Mouse (Mus musculus) mature B cell (primary cell): Measurements from ENCODE around the gene Cideb.
"Not testable (repeated sequence)": the region's sequence is repeated elsewhere in the genome, so short reads cannot be mapped to it uniquely, and the experiment has no call there.

Experiments used
- in situ Hi-C: fragments of 300-500 bp; cut with MboI; formaldehyde crosslinking; loops from 2 replicates; pipeline ENCODE4 v1.14.3; 2019

Gene Cideb

DNA sequence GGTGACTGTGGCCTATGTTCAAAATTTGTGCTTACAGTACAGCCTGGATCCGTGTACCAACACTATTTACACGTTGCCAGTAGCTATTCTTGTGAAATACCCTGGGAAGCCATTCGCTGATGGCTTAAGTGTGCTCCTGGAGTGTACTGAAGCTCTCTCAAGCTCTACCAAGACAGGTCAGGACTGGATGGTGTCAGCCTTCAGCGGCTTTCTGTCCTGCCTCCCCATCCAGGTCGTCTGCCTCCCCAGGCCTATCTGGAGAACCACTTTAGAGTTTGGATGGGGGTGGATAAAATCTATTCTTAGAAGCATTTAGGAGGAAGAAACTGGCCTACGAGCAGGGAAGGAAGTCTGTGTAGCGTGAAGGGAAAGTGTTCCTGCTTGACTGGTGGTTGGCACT, 4.9 kb upstream of the Cideb start:
- in situ Hi-C loops = no loop called here

DNA sequence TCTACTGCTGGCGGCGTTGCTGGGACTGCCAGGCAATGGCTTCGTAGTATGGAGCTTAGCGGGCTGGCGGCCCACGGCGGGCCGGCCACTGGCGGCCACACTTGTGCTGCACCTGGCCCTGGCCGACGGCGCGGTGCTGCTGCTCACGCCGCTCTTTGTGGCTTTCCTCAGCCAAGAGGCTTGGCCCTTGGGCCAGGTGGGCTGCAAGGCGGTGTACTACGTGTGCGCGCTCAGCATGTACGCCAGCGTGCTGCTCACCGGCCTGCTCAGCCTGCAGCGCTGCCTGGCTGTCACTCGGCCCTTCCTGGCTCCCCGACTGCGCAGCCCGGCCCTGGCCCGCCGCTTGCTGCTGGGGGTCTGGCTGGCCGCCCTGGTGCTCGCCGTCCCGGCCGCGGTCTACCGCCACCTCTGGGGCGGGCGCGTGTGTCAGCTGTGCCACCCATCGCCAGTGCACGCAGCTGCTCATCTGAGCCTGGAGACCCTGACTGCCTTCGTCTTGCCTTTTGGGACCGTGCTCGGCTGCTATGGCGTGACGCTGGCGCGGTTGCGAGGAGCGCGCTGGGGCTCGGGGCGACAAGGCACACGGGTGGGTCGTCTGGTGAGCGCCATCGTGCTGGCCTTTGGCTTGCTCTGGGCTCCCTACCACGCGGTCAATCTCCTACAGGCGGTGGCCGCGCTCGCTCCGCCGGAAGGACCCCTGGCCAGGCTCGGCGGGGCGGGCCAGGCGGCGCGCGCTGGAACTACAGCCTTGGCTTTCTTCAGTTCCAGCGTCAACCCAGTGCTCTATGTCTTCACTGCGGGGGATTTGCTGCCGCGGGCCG, 4.0 kb upstream of the Cideb start:
- in situ Hi-C loops = no loop called here

DNA sequence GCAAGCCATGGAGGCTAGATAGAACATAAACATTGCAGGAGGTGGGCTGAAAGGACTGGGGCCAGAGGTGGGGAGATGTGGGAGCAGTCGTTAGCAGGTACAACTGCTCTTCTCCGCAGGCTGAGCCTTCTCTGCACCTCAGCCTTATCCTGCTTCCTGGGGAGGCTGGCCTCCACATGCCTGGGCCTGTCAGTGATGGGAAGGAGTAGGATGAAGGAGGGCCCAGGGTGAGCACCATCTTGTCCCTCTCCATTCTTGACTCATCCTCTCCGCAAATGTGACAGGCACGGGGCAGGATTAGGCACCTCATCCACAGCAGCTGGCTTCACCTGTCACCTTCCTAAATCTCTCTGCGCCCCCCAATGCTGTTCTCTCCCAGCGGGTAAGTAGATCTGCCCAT, 2.9 kb upstream of the Cideb start, which contains the start of gene Ltb4r2:
Gene Ltb4r2, plus strand, starts transcription at position 266 of the 400 bp plus-strand sequence.
- in situ Hi-C loops = no loop called here

DNA sequence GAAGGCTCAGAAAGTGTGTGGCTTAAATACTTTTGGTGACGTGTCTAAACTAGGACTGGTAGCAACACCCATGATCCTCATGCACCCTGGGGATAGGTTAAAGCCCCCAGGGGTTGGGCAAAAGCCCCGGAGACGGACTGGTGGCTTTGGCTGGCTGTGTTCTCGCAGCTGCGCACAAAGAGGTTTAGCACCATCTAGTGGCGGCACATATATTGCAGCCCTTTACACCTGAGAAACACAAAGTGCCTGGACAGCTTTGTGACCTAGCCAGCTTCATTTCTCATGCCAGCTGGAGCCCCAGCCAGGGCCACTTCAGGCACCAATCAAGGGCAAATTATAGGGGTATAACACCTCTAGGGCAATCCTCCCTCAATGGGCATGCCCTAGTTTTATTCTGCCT, 1.9 kb upstream of the Cideb start:
- in situ Hi-C loops = not testable (repeated sequence)

DNA sequence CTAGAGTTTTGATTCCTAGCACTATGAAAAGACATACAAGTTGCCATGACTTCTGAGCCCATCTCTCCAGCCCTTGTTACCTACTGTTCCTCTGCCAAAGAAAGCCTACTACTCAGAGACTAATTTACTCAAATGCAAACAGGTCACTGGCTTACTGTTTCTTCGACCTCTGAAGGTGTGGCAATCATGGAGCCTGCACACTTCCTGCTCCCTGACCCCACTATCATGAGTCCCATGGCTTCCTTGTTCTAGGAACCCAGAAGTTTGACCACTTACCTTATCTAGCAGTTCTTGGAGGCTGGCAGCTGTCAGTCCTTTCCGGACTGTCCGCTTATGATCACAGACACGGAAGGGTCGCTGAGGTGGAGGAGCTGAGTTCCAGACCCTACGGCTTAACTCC, 692 bp downstream of the Cideb start:
- in situ Hi-C loops = no loop called here

DNA sequence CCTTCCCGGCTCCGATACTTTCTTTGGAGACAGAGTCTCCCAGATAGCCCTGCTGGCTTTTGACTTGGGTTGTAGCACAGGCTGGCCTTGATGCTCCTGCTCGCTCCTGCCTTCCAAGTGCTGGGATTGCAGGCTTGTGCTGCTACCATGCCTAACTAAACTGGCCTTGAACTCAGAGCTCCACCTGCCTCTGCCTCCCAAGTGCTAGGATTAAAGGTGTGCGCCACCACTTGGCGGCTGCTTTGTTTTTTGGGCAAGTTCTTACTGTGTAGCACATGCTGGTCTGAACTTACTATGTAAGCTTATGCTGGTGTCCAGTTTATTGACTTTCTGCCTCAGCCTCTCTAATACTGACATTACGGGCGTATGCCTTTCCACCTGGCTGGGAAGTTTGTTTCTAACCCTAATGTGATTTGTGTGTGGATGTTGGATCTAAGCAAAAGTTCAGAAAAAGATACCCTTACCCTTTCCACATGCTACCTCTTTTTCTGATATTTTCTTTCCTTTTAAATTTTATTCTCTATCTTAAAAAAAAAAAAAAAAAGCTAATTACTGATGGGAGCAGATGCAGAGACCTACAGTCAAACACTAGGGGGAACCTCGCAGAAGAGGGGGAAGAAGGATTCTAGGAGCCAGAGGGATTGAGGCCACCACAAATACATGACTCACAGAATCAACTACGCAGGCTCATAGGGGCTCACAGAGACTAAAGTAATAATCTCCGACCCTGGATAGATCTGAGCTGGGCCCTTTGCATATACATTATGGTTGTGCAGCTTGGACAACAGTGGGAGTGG, 11.0 kb downstream of the Cideb start:
- in situ Hi-C loops = no loop called here

DNA sequence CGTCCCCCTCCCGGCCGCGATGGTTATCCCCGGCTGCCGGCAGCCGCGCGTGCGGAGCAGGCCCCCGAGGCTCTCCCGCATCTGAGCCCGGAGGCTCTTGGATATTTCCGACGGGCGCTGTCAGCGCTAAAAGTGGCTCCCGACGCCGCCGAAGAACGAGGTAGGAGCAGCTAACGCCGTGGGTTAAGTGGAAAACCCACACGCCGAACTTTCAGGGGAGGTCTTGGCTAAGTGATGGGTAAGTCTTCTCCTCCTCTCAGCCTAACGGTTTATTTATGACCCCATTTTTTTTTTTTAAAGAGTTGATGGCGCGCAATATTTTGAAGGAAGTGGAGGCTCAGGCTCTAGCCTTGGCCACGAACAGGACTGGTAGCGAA, 12.4 kb downstream of the Cideb start:
- in situ Hi-C loops = no loop called here

DNA sequence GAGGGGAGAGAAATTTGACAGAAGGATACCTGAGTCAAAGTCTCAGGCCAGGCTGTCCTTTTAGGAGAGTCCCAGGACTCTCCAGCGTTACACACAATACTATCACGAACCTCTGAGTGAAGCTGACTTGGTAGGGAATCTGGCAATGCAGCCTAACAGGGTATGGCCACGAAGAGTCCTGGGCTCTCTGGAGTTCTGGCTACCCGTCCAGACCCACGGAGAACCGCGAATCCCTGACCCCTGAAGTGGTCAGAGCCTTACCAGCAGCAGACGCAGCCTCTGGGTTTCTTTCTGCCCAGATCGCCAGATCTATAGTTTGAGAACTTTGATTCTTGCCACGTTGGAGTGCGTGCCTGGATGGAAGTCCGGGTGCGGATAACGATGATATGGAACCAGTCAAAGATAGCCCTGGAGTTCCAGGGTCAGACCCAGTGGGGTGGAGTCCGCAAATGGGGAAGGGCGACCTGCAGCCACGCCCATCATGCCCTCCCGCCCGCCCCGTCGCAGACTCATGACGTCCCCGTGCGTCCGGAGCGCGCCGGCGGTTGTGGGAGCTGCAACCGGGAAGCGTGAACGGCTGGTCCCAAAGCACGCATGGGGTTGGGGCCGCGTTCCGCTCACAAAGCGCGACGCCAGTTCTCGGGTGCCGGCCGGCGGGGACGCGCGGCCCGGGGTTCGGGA, 12.9 kb downstream of the Cideb start, which contains the start of the genes Dhrs1 and Nop9:
Gene Dhrs1, minus strand, starts transcription at position 511 of the 681 bp plus-strand sequence.
Gene Nop9, plus strand, starts transcription at position 514 of the 681 bp plus-strand sequence.
- in situ Hi-C loops = no loop called here

DNA sequence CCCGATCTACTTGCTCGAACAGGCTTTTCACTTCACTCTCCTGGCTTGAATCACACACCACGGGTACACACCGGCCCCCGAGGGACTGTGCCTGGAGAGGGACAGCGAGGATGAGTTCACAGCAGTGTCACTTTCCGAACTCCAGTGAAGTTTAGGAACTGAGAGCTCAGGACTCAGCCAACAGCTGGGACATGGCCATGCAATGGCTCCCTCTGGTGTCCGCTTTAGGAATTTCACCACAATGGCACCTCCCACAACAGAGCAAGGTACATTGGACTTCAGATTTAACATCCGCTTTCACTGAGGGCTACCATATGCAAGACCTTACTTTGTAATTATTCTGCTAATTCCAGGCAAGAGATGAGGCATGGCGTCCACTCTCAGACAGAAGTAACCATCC, 14.5 kb downstream of the Cideb start:
- in situ Hi-C loops = loop anchor here (5.0 kb wide), 1 partner anchor 61 kb away; the partner anchor contains the start of gene Tinf2

DNA sequence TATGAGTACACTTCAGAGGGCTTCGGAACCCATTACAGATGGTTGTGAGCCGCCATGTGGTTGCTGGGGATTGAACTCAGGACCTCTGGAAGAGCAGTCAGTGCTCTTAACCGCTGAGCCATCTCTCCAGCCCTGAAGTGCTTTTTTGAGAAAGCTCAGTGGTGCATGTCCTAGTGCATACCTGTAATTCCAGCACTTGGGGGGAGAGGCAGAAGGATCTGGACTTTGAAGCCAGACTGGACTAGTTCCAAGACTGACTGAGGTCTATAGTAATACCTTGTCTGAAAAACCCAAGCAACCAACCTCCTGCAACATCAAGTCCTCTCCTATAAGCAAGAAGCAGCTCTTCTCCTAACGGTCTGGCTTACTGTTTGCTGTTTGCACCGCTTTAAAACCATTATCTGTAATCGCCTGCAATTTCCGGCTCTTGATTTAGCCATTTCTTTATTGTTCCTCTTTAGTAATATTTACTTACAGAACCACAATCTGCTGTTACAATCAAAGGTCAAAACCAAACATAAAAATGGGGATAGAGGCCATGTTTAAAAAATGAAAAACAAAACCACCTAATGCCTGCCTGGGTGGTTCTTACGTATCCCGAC, 21.1 kb downstream of the Cideb start:
- in situ Hi-C loops = no loop called here

DNA sequence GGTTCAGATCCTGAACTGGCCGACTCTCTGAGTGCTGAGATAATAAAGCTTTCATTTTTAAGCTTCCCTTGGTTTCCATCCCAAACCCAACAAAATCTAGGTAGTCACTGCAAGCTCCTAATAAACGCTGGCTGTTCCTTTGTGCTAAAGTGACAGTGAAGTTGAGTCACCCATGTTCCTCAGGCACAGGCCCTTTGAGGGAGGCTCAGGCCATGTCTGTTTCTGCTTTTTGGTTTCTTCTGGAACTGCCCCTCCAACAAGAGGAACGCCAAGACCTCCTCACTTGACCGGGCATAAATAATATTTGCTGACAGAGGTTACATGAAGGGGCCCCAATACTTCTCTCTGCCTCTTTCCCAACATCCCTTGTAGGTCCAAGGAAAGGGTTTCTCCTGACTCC, 22.5 kb downstream of the Cideb start:
- in situ Hi-C loops = no loop called here

DNA sequence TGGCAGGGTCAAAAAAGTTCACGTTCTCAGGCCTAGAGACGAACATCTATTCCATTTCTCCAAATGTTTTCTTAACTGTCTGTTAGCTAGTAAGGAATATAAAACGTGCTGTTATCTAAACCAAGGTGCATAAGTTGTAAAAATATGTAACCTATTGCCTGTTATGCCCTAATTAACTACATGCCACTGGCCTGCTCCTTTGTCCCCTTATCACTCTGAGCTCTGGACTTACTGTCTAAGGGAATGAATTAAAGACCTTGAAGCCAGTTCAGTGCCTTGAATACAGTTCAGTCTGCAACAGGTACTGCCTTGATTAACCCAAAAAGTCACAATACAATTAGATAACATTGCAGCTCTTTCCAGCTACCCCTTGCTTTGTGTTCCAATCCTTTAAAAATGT, 22.9 kb downstream of the Cideb start:
- in situ Hi-C loops = no loop called here

DNA sequence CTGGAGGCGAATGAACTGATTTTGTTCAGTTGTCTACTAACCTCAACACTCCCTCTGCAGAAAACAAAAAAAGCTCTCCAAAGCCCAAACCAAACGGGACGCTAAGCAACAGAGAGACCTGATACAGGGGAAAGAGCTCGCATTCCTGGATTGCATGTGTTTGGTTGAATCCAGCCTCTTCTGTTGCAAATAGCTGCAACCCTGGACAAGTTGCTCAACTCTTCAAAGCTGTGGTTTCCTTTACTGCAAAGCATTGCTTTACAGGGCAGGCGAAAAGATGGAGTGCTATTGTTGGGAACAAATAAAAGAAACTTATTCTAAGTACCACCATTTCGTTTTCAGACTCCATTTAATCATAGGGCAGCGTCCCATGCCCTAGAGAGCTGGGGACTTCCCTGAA, 23.4 kb downstream of the Cideb start:
- in situ Hi-C loops = no loop called here

DNA sequence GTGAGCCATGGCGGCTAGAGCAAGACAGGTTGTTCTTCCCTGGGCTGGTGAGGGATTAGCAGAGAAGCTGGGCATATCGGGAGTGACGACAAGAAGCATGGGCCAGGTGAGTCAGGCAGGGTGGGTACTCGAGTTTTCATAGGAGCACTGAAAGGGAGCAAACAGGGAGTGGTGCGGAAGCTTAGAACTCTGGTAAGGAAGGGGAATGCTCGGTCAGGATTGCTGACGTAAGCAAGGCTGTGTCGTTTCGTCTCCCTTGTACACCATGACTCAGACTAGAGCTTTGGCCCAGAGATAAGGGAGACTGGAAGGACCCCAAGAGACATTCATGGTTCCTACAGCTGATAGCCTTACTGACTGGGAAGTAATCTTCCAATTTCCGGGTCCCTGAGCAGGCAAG, 24.4 kb downstream of the Cideb start:
- in situ Hi-C loops = no loop called here

DNA sequence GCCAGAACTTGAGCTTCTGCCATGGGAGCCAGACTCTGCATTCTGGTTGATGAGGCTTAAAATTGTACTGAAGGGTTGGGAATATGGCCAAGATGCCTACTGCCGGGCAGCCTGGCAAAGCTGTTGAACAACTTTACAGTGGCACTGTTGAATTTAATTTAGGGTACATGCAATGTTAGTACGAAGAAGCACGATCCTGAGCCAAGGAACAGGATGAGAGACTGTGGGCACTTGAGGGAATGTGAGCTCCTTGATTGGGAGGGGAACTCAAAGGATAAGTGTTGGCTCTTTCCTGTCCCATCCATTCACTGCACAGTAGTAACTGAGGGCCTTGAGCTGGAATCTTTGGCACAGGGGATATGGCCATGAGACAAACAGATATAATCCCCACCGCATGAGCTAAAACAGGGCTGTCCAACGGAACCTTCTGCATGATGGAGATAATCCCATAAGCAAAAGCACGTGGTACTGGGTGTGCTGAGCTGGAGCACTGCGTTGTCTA, 27.7 kb downstream of the Cideb start:
- in situ Hi-C loops = no loop called here

DNA sequence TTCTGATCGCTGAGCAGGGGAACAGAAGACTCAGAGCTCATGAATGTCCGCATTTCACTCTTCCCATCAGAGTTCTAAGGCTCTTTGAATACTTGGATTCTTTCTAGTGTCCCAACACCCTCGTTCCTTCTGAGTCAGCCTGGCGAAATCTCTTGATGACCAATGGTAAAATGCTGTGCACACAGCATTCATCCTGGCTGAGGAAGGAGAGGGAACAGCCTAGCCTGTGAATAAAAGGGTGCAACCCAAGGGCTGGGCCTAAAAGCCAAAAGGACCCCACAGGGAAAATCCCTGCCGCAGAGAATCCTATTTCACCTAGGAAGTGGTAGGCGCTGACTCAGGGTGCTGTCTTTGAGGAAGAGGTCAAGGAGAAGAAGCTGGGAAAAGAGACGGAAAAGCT, 28.1 kb downstream of the Cideb start:
- in situ Hi-C loops = no loop called here

DNA sequence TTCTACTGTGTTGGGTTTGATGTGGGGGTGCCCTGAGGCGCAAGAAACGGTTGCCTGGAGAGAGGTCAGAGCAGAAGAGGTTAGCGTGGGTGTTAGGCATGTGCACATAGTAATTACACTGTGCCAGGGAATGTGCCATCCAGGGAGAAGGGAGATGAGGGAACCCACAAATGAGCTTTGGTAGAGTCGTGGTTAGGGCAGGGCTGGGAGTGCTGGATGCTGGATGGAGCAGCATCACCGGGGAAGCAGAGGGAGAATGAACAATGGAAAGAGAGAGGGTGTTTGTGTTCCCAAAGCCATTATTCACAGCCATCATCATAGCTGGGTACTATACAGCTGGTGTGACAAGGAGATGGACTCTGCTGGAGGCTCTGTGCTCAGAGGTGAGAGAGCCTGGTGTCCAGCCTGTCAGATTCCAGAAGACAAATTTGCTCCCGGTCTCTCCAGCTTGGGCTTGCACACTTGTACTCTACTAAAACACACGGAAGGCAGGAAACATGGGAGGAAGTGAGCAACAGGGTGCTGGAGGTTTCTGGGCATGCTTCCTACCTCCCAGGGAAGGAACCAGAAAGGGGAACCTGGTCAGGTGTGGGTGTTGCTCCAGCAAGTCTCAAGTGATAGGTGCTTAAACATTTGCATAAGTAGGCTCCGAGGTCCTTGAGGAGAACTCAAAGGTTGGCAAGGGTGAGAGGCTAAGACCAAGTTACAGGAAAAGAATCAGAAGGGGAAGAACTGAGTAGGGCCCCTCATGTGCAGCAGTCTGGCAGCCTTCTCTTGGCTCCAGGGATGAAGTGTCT, 30.2 kb downstream of the Cideb start:
- in situ Hi-C loops = no loop called here

DNA sequence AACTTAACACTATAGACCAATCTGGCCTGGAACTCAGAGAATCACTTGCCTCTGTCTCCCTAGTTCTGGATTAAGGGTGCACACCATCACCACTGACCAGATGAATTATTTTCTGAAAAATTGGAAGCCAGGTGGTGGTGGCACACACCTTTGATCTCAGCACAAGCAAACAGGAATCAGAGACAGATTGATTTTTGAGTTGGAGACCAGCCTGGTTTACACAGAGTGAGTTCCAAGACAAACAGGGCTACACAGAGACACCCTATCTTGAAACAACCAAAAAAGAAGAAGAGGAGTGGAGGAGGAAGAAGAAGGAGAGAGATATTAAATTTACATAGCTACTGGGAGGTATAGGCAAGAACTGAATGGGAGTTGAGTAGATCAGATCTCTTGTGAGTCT, 32.0 kb downstream of the Cideb start:
- in situ Hi-C loops = no loop called here

DNA sequence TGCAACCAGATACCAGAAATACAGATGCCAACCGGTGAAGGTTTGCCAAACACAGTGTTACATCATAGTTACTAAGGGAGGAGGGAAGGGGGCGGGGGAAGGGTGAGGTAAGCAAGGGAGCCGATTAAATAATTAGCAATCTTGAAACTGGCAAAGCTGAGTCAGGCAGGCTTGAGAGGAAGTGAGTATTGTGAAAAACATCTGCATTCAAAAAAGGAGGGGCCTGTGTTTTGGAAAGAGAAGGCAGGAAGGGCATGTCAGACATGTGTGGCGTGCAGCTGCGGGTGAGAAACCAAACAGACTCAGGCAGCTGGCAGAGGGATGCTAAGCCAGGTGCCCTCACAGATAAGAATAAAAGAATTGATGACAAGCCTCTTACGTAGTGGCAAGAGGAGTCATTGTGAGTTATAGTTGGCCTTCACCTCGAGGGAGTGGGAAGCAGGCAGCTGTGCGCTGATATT, 33.8 kb downstream of the Cideb start:
- in situ Hi-C loops = no loop called here

DNA sequence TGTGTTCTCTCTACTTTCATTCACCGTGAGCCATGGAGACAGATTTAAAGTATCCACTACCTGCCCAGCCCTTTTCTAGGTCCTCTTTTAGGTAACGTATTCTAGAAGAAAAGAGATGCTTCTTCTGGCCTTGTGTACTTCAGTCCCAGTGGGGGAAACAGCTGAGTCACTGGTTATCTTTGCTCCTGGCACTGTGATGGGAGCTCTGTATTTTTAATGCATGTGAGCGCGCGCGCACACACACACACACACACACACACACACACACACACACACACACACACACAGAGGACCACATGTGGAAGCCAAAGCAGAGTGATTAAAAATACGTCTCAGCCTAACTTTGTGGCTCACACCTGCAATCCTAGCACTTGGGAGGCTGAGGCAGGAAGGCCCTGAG, 34.8 kb downstream of the Cideb start:
- in situ Hi-C loops = no loop called here

DNA sequence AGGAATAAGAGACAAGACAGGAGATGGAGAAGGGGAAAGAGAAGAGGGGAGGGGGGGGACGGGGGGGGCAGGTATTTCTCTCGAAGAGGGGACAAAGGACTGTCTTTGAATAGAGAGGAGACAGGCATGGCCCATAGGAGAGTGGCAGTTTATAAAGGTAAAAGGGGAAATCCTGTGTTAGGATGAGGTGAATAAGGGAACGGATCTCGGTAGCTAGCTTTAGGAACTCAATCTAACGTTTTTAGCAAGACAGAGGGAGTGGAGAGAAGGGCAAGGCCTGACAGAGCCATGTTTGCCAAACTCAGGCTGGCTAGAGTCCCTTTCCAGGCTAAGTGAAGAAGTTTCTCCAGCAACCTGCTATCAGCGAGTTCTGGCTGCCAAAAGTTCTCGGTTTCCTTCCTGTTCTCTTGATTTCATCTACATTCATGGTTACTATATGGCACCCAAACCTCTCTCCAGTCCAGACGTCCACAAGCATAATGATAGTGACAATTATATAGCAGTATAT, 35.8 kb downstream of the Cideb start:
- in situ Hi-C loops = no loop called here
